Mouse (Mus musculus) E14TG2a.4 (cell line): ENCODE measurements at regions not wholly inside any gene's neighbourhood (a gene's known extent, or its start where the extent isn't known, plus 50 kb on each side); places are given as distances from the start of the nearest gene placed in this dataset.

ENCODE experiments used
- H3K27me3 ChIP-seq: 2 replicates; pipeline ENCODE4 v1.6.1; 2014; ENCODE audit warnings: low read length, control low read depth; ENCODE audit not compliant: insufficient read depth
- H3K36me3 ChIP-seq: 2 replicates; pipeline ENCODE4 v1.6.1; 2014; ENCODE audit warnings: low read length, control low read depth; ENCODE audit not compliant: insufficient read depth
- H3K4me1 ChIP-seq: replicated peaks from 2 replicates; pipeline ENCODE4 v1.6.1; 2014; ENCODE audit warnings: low read depth, low read length, control low read depth
- H3K4me3 ChIP-seq: replicated peaks from 2 replicates; pipeline ENCODE4 v1.5.1; 2014; ENCODE audit warnings: mild to moderate bottlenecking, low read length
- H3K9me3 ChIP-seq: 2 replicates; pipeline ENCODE4 v1.6.1; 2014; ENCODE audit warnings: low read length, control low read depth
- CTCF ChIP-seq: conservative IDR thresholded peaks from 2 replicates; pipeline ENCODE4 v1.5.1; 2014; ENCODE audit warnings: low read length
- NANOG ChIP-seq: IDR thresholded peaks from 2 replicates; pipeline ENCODE4 v1.6.1; 2014; ENCODE audit warnings: borderline replicate concordance, low read length, mixed read lengths
- POU5F1 ChIP-seq: IDR thresholded peaks from 2 replicates; pipeline ENCODE4 v1.6.1; 2014; ENCODE audit warnings: low read length, borderline replicate concordance

- no peaks in the 10 kb centered on the region for H3K36me3 ChIP-seq
- no peak overlapping the region for H3K4me3 ChIP-seq
- TF ChIP-seq POU5F1, result no peak
Observed at GRCm38 (mm10) chr8:46400595-46400994, 70.2 kb upstream of the Acsl1 start.

GRCm38 (mm10) chr8:46403877-46404560 is 66.8 kb upstream of the Acsl1 start:
- no peaks in the 10 kb centered on the region for H3K27me3 ChIP-seq
- no peaks in the 10 kb centered on the region for H3K9me3 ChIP-seq
- no peak overlapping the region for H3K4me3 ChIP-seq
- no peaks in the 10 kb centered on the region for H3K4me1 ChIP-seq
- TF ChIP-seq POU5F1 (no peak), CTCF (no peak), NANOG (no peak)
- no peaks in the 10 kb centered on the region for H3K36me3 ChIP-seq

More at GRCm38 (mm10) chr8:46400595-46400994, 70.2 kb upstream of the Acsl1 start:
- no peaks in the 10 kb centered on the region for H3K4me1 ChIP-seq
- no peaks in the 10 kb centered on the region for H3K9me3 ChIP-seq
- H3K27me3 ChIP-seq, result no peaks in the 10 kb centered on the region

- Histone ChIP-seq H3K9me3 (no peaks in the 10 kb centered on the region), H3K4me1 (no peaks in the 10 kb centered on the region), H3K27me3 (no peaks in the 10 kb centered on the region), H3K36me3 (no peaks in the 10 kb centered on the region), H3K4me3 (no peak overlapping the region)
- TF ChIP-seq POU5F1 (no peak), CTCF (no peak), NANOG (no peak)
Observed at GRCm38 (mm10) chr8:46408886-46409285, 62.0 kb upstream of the Acsl1 start.

GRCm38 (mm10) chr8:46409296-46409695 is 61.5 kb upstream of the Acsl1 start:
- Histone ChIP-seq H3K9me3 (no peaks in the 10 kb centered on the region), H3K36me3 (no peaks in the 10 kb centered on the region), H3K27me3 (no peaks in the 10 kb centered on the region), H3K4me3 (no peak overlapping the region), H3K4me1 (no peaks in the 10 kb centered on the region)
- no peak for TF ChIP-seq NANOG

- H3K27me3 ChIP-seq, result no peaks in the 10 kb centered on the region
- no peaks in the 10 kb centered on the region; the same call in 1 of the 2 replicates for H3K9me3 ChIP-seq
- H3K4me3 ChIP-seq, result no peak overlapping the region
- TF ChIP-seq NANOG (no peak), POU5F1 (no peak), CTCF (no peak)
- H3K4me1 ChIP-seq, result no peaks in the 10 kb centered on the region
- H3K36me3 ChIP-seq, result no peaks in the 10 kb centered on the region
Observed at GRCm38 (mm10) chr8:46411877-46412625, 58.8 kb upstream of the Acsl1 start.

GRCm38 (mm10) chr8:46413349-46414024 is 57.4 kb upstream of the Acsl1 start:
- Histone ChIP-seq H3K4me1 (no peaks in the 10 kb centered on the region), H3K27me3 (no peaks in the 10 kb centered on the region), H3K36me3 (no peaks in the 10 kb centered on the region), H3K9me3 (no peaks in the 10 kb centered on the region; the same call in 1 of the 2 replicates), H3K4me3 (no peak overlapping the region)
- no peak for TF ChIP-seq NANOG
- no peak for TF ChIP-seq POU5F1
- no peak for TF ChIP-seq CTCF

- H3K27me3 ChIP-seq, result no peaks in the 10 kb centered on the region
- TF ChIP-seq POU5F1, result no peak
- TF ChIP-seq NANOG, result no peak
- no peak for TF ChIP-seq CTCF
- no peaks in the 10 kb centered on the region for H3K4me1 ChIP-seq
- H3K9me3 ChIP-seq, result no peaks in the 10 kb centered on the region; the same call in 1 of the 2 replicates
- H3K4me3 ChIP-seq, result no peak overlapping the region
- H3K36me3 ChIP-seq, result no peaks in the 10 kb centered on the region
Observed at GRCm38 (mm10) chr8:46414874-46415273, 56.0 kb upstream of the Acsl1 start.

GRCm38 (mm10) chr8:46419402-46419801 is 51.4 kb upstream of the Acsl1 start:
- Histone ChIP-seq H3K4me1 (no peaks in the 10 kb centered on the region), H3K27me3 (no peaks in the 10 kb centered on the region), H3K4me3 (no peak overlapping the region), H3K36me3 (no peaks in the 10 kb centered on the region), H3K9me3 (no peaks in the 10 kb centered on the region; the same call in 1 of the 2 replicates)
- TF ChIP-seq POU5F1 (no peak), NANOG (no peak), CTCF (no peak)
